Mouse (Mus musculus) kidney, adult 2 months (tissue): ENCODE data around the gene Kazn.

Source experiments
- CTCF ChIP-seq: fragments of 200-500 bp; conservative IDR thresholded peaks from 2 replicates; pipeline ENCODE4 v1.5.1; 2011; ENCODE audit warnings: low read depth, mild to moderate bottlenecking, control low read depth, low read length, moderate library complexity, mixed read lengths; ENCODE audit not compliant: insufficient read depth, insufficient read length
- POLR2A ChIP-seq: fragments of 200-500 bp; IDR thresholded peaks from one replicate; pipeline ENCODE4 v1.6.1; 2011; ENCODE audit warnings: low read depth, low read length, control low read depth

DNA sequence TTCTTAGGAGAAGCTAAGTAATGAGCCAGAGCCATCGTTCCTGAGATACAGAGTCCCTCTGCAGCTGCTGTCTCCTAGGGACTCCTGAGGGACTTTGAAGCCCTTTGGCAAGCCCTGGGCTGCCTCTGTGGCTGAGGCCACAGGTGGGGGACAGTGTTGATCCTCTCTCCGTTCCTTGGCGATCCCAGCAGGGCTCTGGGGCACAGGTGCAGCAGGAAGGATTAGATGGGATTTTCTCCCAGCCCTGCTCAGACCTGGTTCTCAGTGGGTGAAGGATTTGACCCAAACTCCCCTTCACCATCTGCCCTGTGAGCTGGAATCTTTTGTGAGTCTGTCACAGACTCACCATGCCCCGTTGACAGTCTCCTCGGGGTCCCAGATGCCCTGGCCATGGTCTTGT is 7.5 kb upstream of the Kazn start:
- TF ChIP-seq CTCF (no peak), POLR2A (no peak)
